Mouse (Mus musculus): ENCODE results near the gene Olfr548-ps1. TPM values are rescaled to one million over a fixed set of nuclear protein-coding genes. Genes with fewer than 3 reads are reported as not detected.

Gene Olfr548-ps1
- polyA plus RNA-seq, 1 experiment from 2014 or later, result not detected

DNA sequence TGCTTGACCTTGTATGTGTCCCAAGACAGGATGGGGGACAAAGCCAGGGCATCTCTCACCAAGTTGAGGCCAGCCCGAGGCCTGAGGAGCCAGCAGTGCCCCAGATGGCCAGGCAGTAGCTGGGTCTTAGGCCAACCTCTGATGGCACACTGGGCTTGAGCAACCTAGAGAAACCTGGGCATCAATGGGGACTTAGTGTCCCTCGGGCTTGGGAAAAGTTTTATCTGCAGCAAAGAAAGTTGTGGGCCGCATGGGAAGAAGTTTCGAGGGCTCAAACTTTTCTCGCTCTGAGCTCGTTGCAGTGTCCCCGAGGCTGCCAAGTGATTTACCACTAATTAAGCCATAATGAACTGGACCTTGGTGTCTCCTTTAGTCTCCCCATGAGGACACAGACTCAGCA lies 31.0 kb upstream of the Olfr548-ps1 start:
- 81% methylated on average over 7 of the region's 7 CpGs for WGBS
- no peaks in the 10 kb centered on the region for H3K36me3 ChIP-seq (ENCODE audit: control insufficient read depth, insufficient read depth)
- ATAC-seq, result no peak
- H3K4me3 ChIP-seq (ENCODE audit: low read depth, low read length), result no peak overlapping the region
- no peak overlapping the region for H3K4me2 ChIP-seq (replicated peaks; ENCODE audit: low read depth)
- H3K27ac ChIP-seq (ENCODE audit: low read depth, low read length), result no peak overlapping the region
- TF ChIP-seq CTCF (IDR thresholded peaks at IDR 0.05; ENCODE audit: low read depth), result no peak
- H3K9ac ChIP-seq (ENCODE audit: low read depth, low read length), result no peak overlapping the region
- peaks cover 2% of the 10 kb centered on the region; the same call in 1 of the 2 replicates for H3K27me3 ChIP-seq (replicated peaks; ENCODE audit: control insufficient read depth, insufficient read depth, low read length)
- H3K4me1 ChIP-seq (replicated peaks; ENCODE audit: control insufficient read depth, insufficient read depth, low read length), result no peaks in the 10 kb centered on the region
- H3K9me3 ChIP-seq (ENCODE audit: control insufficient read depth), result no peaks in the 10 kb centered on the region

DNA sequence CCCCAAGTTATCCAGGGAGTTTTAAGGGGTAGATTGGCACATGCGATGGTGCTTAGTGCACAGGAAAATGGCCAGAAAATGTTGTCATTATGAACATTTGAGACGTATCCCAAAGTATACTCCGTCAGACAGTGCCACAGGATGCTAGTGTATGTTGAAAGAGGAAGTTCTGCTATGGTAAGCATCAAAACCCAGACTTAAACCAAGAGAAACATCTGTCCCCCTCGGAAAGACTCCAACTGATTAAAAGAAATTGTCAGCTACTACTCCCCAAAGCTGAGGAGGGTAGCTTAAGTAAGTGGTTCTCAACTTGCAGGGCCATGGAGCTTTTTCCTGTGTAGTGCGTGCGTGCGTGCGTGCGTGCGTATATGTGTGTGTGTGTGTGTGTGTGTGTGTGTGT lies 28.8 kb upstream of the Olfr548-ps1 start:
- Histone ChIP-seq H3K27ac (ENCODE audit: low read depth, low read length) (no peak overlapping the region), H3K27me3 (replicated peaks; ENCODE audit: control insufficient read depth, insufficient read depth, low read length) (peaks cover 2% of the 10 kb centered on the region; the same call in 1 of the 2 replicates), H3K9me3 (ENCODE audit: control insufficient read depth) (no peaks in the 10 kb centered on the region), H3K4me2 (replicated peaks; ENCODE audit: low read depth) (no peak overlapping the region), H3K9ac (ENCODE audit: low read depth, low read length) (no peak overlapping the region), H3K4me3 (ENCODE audit: low read depth, low read length) (no peak overlapping the region), H3K36me3 (ENCODE audit: control insufficient read depth, insufficient read depth) (no peaks in the 10 kb centered on the region), H3K4me1 (replicated peaks; ENCODE audit: control insufficient read depth, insufficient read depth, low read length) (no peaks in the 10 kb centered on the region)
- 87% methylated on average over 10 of the region's 10 CpGs for WGBS
- ATAC-seq, result no peak
- no peak for TF ChIP-seq CTCF (IDR thresholded peaks at IDR 0.05; ENCODE audit: low read depth)

DNA sequence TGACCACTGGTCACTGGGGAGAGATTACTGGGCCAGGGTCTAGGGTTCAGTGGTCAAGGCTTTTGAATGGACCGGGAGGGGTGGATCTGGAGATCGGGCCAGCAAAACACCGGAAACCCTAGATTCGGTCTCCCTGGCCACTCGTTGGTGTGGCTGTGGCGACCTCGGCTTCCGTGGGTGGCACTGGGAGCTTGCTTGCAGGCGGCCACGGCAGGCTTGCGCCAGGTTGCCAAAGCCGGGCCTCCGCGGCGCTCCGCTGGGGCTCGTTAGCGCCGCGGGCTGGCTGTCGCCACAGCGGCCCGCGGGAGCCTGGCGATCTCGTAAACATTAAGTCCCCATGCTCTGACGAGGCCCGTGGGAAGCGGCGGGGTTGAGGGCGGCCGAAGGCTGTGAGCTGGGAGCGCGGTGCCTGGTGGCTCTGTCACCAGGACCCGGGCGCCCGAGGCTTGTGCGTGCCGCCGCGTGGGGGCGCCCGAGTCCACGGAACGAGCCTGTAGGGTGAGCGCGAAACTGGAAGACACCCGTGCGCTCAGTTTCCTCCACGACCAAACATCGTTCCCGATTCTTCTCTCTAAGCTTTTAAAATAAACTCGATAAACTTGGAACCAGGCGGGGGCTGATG lies 27.8 kb upstream of the Olfr548-ps1 start:
- peak; percentile 90 for TF ChIP-seq CTCF (IDR thresholded peaks at IDR 0.05; ENCODE audit: low read depth)
- no peaks in the 10 kb centered on the region for H3K9me3 ChIP-seq (ENCODE audit: control insufficient read depth)
- WGBS, result under 1% methylated on average over 54 of the region's 54 CpGs
- H3K4me3 ChIP-seq (ENCODE audit: low read depth, low read length), result peak overlapping the region; percentile 43
- H3K4me2 ChIP-seq (replicated peaks; ENCODE audit: low read depth), result peak overlapping the region; percentile 80
- no peaks in the 10 kb centered on the region for H3K36me3 ChIP-seq (ENCODE audit: control insufficient read depth, insufficient read depth)
- peak overlapping the region; percentile 50 for H3K9ac ChIP-seq (ENCODE audit: low read depth, low read length)
- peak; percentile 86 for ATAC-seq
- no peaks in the 10 kb centered on the region for H3K4me1 ChIP-seq (replicated peaks; ENCODE audit: control insufficient read depth, insufficient read depth, low read length)
- no peak overlapping the region for H3K27ac ChIP-seq (ENCODE audit: low read depth, low read length)
- peaks cover 2% of the 10 kb centered on the region; the same call in 1 of the 2 replicates for H3K27me3 ChIP-seq (replicated peaks; ENCODE audit: control insufficient read depth, insufficient read depth, low read length)

DNA sequence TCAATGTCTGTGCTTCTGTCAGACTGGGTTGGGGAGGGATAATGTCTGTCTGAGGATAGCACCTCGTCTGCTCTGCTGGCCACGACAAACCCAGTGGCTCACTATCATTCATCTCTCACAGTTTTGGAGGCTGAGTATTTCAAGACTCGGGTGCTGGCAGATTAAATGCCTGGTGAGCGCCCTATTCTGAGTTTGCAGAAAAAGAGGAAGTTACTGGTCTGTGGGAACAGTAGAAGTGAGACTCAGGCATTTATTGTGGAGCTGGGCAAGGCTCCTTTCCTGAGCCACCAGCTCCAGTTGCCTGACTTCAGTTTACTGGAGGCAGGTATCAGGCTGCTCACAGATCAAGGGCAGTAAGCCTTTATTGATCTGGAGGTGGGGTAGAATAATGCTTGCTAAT lies 26.6 kb upstream of the Olfr548-ps1 start:
- Histone ChIP-seq H3K27me3 (replicated peaks; ENCODE audit: control insufficient read depth, insufficient read depth, low read length) (peaks cover 2% of the 10 kb centered on the region; the same call in 1 of the 2 replicates), H3K36me3 (ENCODE audit: control insufficient read depth, insufficient read depth) (no peaks in the 10 kb centered on the region), H3K4me2 (replicated peaks; ENCODE audit: low read depth) (no peak overlapping the region), H3K27ac (ENCODE audit: low read depth, low read length) (no peak overlapping the region), H3K9ac (ENCODE audit: low read depth, low read length) (no peak overlapping the region), H3K9me3 (ENCODE audit: control insufficient read depth) (no peaks in the 10 kb centered on the region), H3K4me1 (replicated peaks; ENCODE audit: control insufficient read depth, insufficient read depth, low read length) (no peaks in the 10 kb centered on the region), H3K4me3 (ENCODE audit: low read depth, low read length) (no peak overlapping the region)
- TF ChIP-seq CTCF (IDR thresholded peaks at IDR 0.05; ENCODE audit: low read depth), result no peak
- ATAC-seq, result no peak
- WGBS, result 76% methylated on average over 4 of the region's 4 CpGs

DNA sequence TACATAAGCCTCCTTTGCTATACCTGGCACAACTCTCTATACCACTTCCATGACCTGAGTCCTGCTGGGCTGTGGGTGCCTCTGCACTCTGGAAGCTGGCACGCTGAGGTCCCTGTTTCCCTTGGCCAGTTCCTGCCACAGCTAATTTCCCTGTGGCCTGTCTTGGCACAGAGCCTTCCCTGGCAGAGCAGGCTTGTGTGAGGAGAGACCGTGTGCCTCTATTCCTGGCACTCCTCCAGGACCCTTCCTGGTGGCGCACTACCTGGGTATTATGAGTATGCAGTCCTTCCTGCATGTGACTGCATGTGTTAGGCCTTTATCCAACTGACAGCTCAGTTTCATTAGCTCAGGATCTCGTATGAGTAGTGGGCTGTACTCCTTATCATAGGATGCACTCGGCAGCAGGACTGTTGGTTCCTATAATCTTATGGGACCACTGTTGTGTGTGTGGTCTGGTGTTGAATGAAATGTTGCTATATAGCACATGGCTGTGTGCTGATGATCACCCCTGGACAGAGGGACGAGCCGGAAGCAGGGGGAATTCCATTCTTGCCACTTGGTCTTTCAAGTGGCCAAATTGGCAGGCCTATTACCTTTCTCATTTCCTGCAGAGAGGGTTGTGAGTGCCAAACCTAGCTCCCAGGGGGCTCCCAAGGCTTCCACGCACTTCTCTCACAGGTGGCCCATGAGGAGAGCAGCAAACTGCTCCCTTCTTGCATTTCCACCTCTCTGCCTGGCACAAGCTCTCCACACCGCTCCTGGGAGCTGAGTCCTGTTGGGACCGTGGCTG lies 24.2 kb upstream of the Olfr548-ps1 start:
- Histone ChIP-seq H3K4me1 (replicated peaks; ENCODE audit: control insufficient read depth, insufficient read depth, low read length) (no peaks in the 10 kb centered on the region), H3K27ac (ENCODE audit: low read depth, low read length) (no peak overlapping the region), H3K9me3 (ENCODE audit: control insufficient read depth) (no peaks in the 10 kb centered on the region), H3K27me3 (replicated peaks; ENCODE audit: control insufficient read depth, insufficient read depth, low read length) (peaks cover 2% of the 10 kb centered on the region; the same call in 1 of the 2 replicates), H3K9ac (ENCODE audit: low read depth, low read length) (no peak overlapping the region), H3K4me2 (replicated peaks; ENCODE audit: low read depth) (no peak overlapping the region), H3K4me3 (ENCODE audit: low read depth, low read length) (no peak overlapping the region), H3K36me3 (ENCODE audit: control insufficient read depth, insufficient read depth) (no peaks in the 10 kb centered on the region)
- no peak for TF ChIP-seq CTCF (IDR thresholded peaks at IDR 0.05; ENCODE audit: low read depth)
- 79% methylated on average over 10 of the region's 10 CpGs for WGBS
- no peak for ATAC-seq

DNA sequence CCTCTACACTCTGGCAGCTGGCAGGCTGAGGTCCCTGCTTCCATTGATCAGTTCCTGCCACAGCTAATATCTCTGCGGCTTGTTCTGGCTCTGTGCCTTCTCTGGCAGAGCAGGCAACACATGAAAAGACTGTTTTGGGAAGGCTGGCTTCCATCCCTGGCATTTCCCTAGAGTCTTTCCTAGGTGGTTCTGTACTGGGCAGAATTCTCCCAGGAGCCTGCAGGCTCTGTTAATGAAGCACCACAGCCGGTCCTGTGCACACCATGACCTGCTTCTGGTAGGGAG lies 23.7 kb upstream of the Olfr548-ps1 start:
- WGBS, result 84% methylated on average over 2 of the region's 2 CpGs
- peaks cover 2% of the 10 kb centered on the region; the same call in 1 of the 2 replicates for H3K27me3 ChIP-seq (replicated peaks; ENCODE audit: control insufficient read depth, insufficient read depth, low read length)
- no peak overlapping the region for H3K4me2 ChIP-seq (replicated peaks; ENCODE audit: low read depth)
- TF ChIP-seq CTCF (IDR thresholded peaks at IDR 0.05; ENCODE audit: low read depth), result no peak
- H3K36me3 ChIP-seq (ENCODE audit: control insufficient read depth, insufficient read depth), result no peaks in the 10 kb centered on the region
- no peak overlapping the region for H3K4me3 ChIP-seq (ENCODE audit: low read depth, low read length)
- H3K4me1 ChIP-seq (replicated peaks; ENCODE audit: control insufficient read depth, insufficient read depth, low read length), result no peaks in the 10 kb centered on the region
- H3K27ac ChIP-seq (ENCODE audit: low read depth, low read length), result no peak overlapping the region
- no peak overlapping the region for H3K9ac ChIP-seq (ENCODE audit: low read depth, low read length)
- no peak for ATAC-seq
- H3K9me3 ChIP-seq (ENCODE audit: control insufficient read depth), result no peaks in the 10 kb centered on the region

Data from intestine, postnatal 0 days (tissue).